Mouse (Mus musculus): ENCODE measurements around the gene Nlrc5. TPM values are rescaled to one million over a fixed set of nuclear protein-coding genes. Genes with fewer than 3 reads are reported as not detected.

Gene Nlrc5
- polyA plus RNA-seq, 2 experiments: 0.23 to 0.28 TPM

DNA sequence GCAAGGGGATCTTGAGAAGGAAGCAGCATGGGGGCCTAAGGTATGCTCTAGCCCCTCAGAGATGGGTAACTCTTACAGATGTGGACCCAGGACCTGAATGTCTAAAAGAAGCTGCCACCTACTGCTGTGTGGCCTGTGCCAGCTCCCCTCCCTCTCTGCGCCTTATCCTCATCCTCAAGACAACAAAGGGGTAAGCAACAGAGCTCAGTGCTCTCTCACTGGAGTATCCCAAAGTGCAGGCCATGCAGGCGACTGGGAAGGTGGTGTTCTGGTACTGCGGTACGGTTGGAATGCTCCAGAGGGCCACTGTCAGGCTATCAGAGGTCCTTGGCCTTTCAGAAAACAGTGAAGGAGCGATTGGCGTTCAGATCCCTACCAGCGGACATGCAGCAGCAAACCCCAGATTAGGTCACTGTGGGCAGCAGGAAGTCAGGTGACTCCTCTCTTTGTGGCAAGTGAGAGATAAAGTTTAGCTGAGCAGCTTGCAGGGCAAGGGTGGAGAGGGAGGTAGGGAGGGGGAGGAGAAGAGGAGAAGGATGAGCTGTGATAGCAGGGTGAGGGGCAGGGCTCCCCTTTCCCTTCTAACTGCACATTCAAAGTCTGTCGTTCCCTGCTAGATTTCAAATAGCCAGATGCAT lies 25.6 kb upstream of the Nlrc5 start:
- Histone ChIP-seq H3K9me3 (ENCODE audit: control insufficient read depth, low read length) (no peaks in the 10 kb centered on the region), H3K36me3 (ENCODE audit: control insufficient read depth, insufficient read depth, low read length) (no peaks in the 10 kb centered on the region), H3K27me3 (ENCODE audit: control insufficient read depth, insufficient read depth, low read length) (no peaks in the 10 kb centered on the region), H3K4me2 (replicated peaks; ENCODE audit: low read depth, low read length, severe bottlenecking) (no peak overlapping the region), H3K27ac (replicated peaks; ENCODE audit: low read depth, low read length) (no peak overlapping the region), H3K4me3 (replicated peaks; ENCODE audit: low read length) (no peak overlapping the region), H3K9ac (ENCODE audit: low read depth, low read length, severe bottlenecking) (no peak overlapping the region), H3K4me1 (ENCODE audit: control insufficient read depth, insufficient read depth, low read length) (no peaks in the 10 kb centered on the region)
- WGBS: 62% methylated on average over 8 of the region's 8 CpGs
- DNase-seq (ENCODE audit: low spot score) (no peak), ATAC-seq (ENCODE audit: low FRiP score, low read depth) (no peak)
- TF ChIP-seq POLR2A (IDR thresholded peaks at IDR 0.05; ENCODE audit: borderline replicate concordance, extremely low read depth, insufficient read depth, insufficient read length): no peak

DNA sequence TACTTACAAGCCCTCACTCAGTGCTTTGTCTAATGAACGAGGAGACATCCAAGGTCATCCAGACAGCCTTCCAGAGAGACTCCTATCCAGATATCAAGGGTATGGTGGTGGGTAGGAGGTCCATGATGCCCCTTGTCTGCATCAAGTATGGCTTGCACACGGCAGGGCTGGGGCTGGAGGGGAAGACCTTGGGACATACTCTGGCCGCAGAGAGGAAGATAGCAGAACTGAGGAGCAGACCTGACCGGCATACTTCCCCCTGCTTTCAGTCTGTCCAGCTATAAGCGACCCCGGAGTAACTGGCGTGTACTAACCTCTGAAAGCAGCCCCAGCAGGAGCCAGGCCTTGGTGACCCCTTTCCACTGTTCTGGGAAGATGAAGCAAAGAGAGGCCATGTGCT lies 24.6 kb upstream of the Nlrc5 start:
- Histone ChIP-seq H3K9ac (ENCODE audit: low read depth, low read length, severe bottlenecking) (no peak overlapping the region), H3K4me1 (ENCODE audit: control insufficient read depth, insufficient read depth, low read length) (no peaks in the 10 kb centered on the region), H3K9me3 (ENCODE audit: control insufficient read depth, low read length) (no peaks in the 10 kb centered on the region), H3K4me3 (replicated peaks; ENCODE audit: low read length) (no peak overlapping the region), H3K27me3 (ENCODE audit: control insufficient read depth, insufficient read depth, low read length) (no peaks in the 10 kb centered on the region), H3K4me2 (replicated peaks; ENCODE audit: low read depth, low read length, severe bottlenecking) (no peak overlapping the region), H3K36me3 (ENCODE audit: control insufficient read depth, insufficient read depth, low read length) (no peaks in the 10 kb centered on the region), H3K27ac (replicated peaks; ENCODE audit: low read depth, low read length) (no peak overlapping the region)
- ATAC-seq (ENCODE audit: low FRiP score, low read depth): no peak
- TF ChIP-seq POLR2A (IDR thresholded peaks at IDR 0.05; ENCODE audit: borderline replicate concordance, extremely low read depth, insufficient read depth, insufficient read length): no peak
- 91% methylated on average over 7 of the region's 7 CpGs for WGBS
- DNase-seq (ENCODE audit: low spot score): no peak

DNA sequence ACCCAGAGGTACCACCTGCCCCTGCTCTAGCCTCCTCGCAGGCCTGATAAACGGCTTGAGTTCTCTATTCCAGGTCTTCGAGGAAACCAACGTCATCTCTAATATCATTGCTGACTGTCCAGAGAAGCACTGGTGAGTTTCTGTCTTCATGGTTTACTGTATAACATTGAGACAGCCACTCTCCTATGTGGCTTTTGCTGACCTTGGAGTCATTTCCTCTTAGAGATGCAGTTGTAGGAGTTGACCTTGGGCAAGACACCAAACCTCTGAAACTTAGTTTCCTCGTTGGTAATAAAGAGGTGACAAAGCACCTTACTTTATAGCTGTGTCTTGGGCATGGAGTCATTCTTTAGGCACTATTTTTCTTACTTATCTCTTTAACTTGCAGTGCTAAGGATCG lies 21.6 kb upstream of the Nlrc5 start:
- H3K27ac ChIP-seq (replicated peaks; ENCODE audit: low read depth, low read length): no peak overlapping the region

DNA sequence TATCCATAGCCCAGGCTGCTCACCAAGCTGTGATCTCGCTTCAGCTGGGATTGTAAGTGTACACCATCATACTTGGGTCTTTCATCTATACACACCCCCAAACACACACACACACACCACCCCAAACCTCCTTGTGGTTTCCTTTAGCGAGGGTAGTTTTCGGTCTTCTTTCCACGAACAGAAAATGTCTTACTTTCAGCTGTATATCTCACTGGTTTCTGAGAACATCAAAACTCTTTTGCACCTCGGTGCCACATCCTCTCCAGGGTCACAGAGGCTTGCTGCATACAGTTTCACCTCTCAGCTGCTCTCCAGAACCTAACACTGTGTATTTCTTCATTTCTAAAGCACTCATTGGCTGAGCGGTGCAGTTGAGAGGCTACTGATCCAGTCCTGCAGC lies 20.6 kb upstream of the Nlrc5 start:
- H3K27ac ChIP-seq (replicated peaks; ENCODE audit: low read depth, low read length): no peak overlapping the region
- no peak for TF ChIP-seq POLR2A (IDR thresholded peaks at IDR 0.05; ENCODE audit: borderline replicate concordance, extremely low read depth, insufficient read depth, insufficient read length)
- no peak overlapping the region for H3K4me3 ChIP-seq (replicated peaks; ENCODE audit: low read length)
- no peak overlapping the region for H3K4me2 ChIP-seq (replicated peaks; ENCODE audit: low read depth, low read length, severe bottlenecking)
- DNase-seq (ENCODE audit: low spot score): no peak
- no peak overlapping the region for H3K9ac ChIP-seq (ENCODE audit: low read depth, low read length, severe bottlenecking)
- 86% methylated on average over 6 of the region's 6 CpGs for WGBS
- no peaks in the 10 kb centered on the region for H3K27me3 ChIP-seq (ENCODE audit: control insufficient read depth, insufficient read depth, low read length)
- no peaks in the 10 kb centered on the region for H3K4me1 ChIP-seq (ENCODE audit: control insufficient read depth, insufficient read depth, low read length)
- H3K36me3 ChIP-seq (ENCODE audit: control insufficient read depth, insufficient read depth, low read length): no peaks in the 10 kb centered on the region
- H3K9me3 ChIP-seq (ENCODE audit: control insufficient read depth, low read length): no peaks in the 10 kb centered on the region
- ATAC-seq (ENCODE audit: low FRiP score, low read depth): no peak

More for the DNA sequence above, 21.6 kb upstream of the Nlrc5 start:
- no peak overlapping the region for H3K4me3 ChIP-seq (replicated peaks; ENCODE audit: low read length)
- H3K9me3 ChIP-seq (ENCODE audit: control insufficient read depth, low read length): no peaks in the 10 kb centered on the region
- H3K9ac ChIP-seq (ENCODE audit: low read depth, low read length, severe bottlenecking): no peak overlapping the region
- no peaks in the 10 kb centered on the region for H3K36me3 ChIP-seq (ENCODE audit: control insufficient read depth, insufficient read depth, low read length)
- H3K4me2 ChIP-seq (replicated peaks; ENCODE audit: low read depth, low read length, severe bottlenecking): no peak overlapping the region
- no peaks in the 10 kb centered on the region for H3K4me1 ChIP-seq (ENCODE audit: control insufficient read depth, insufficient read depth, low read length)
- no peak for TF ChIP-seq POLR2A (IDR thresholded peaks at IDR 0.05; ENCODE audit: borderline replicate concordance, extremely low read depth, insufficient read depth, insufficient read length)
- DNase-seq (ENCODE audit: low spot score) (no peak), ATAC-seq (ENCODE audit: low FRiP score, low read depth) (no peak)
- H3K27me3 ChIP-seq (ENCODE audit: control insufficient read depth, insufficient read depth, low read length): no peaks in the 10 kb centered on the region
- WGBS: 84% methylated on average over 6 of the region's 6 CpGs

DNA sequence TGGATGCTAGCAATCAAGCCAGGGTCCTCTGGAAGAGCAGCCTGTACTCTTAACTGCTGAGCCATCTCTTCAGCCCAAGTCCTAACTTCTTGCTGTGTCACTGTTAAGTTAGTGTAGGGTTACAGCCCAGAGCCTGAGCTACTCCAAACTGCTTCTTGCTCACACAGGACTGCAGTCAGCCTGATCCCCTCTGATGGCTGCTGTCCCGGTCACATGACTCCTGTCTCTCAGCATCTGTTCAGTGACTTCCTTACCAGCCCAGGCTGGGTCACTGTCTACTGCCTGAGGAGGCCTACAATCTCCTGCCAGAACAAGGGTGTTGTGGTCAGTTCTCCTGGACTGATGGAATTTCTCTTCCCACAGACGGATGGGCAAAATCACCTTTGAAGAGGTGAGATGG lies 18.9 kb upstream of the Nlrc5 start:
- Histone ChIP-seq H3K4me3 (replicated peaks; ENCODE audit: low read length) (no peak overlapping the region), H3K27ac (replicated peaks; ENCODE audit: low read depth, low read length) (no peak overlapping the region), H3K4me1 (ENCODE audit: control insufficient read depth, insufficient read depth, low read length) (no peaks in the 10 kb centered on the region), H3K9me3 (ENCODE audit: control insufficient read depth, low read length) (no peaks in the 10 kb centered on the region), H3K9ac (ENCODE audit: low read depth, low read length, severe bottlenecking) (no peak overlapping the region), H3K36me3 (ENCODE audit: control insufficient read depth, insufficient read depth, low read length) (no peaks in the 10 kb centered on the region), H3K4me2 (replicated peaks; ENCODE audit: low read depth, low read length, severe bottlenecking) (no peak overlapping the region), H3K27me3 (ENCODE audit: control insufficient read depth, insufficient read depth, low read length) (no peaks in the 10 kb centered on the region)
- ATAC-seq (ENCODE audit: low FRiP score, low read depth) (no peak), DNase-seq (ENCODE audit: low spot score) (no peak)
- WGBS: 49% methylated on average over 2 of the region's 2 CpGs
- TF ChIP-seq POLR2A (IDR thresholded peaks at IDR 0.05; ENCODE audit: borderline replicate concordance, extremely low read depth, insufficient read depth, insufficient read length): no peak

DNA sequence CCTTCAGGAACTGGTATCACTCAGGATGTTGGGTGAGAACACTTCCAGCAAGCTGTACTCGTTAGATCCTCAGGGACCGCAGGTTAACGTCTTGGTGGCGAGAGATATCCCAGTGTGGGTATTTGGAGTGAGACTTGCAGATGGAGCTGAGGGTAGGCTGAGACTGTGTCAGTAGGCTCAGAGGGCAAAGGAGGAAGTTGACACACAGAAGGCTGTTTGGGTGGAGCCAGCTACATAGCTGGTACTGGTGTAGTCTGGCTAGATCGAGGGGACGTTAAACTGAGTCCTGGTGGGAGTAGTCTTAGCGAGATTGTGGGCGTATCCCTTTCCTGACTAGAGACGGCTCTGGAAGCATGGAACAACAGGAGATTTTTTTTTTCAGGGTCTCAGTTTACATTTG lies 16.1 kb upstream of the Nlrc5 start:
- WGBS: 56% methylated on average over 9 of the region's 9 CpGs
- H3K36me3 ChIP-seq (ENCODE audit: control insufficient read depth, insufficient read depth, low read length): no peaks in the 10 kb centered on the region
- H3K4me1 ChIP-seq (ENCODE audit: control insufficient read depth, insufficient read depth, low read length): no peaks in the 10 kb centered on the region
- no peak overlapping the region for H3K4me2 ChIP-seq (replicated peaks; ENCODE audit: low read depth, low read length, severe bottlenecking)
- H3K27me3 ChIP-seq (ENCODE audit: control insufficient read depth, insufficient read depth, low read length): no peaks in the 10 kb centered on the region
- H3K4me3 ChIP-seq (replicated peaks; ENCODE audit: low read length): no peak overlapping the region
- H3K27ac ChIP-seq (replicated peaks; ENCODE audit: low read depth, low read length): no peak overlapping the region
- DNase-seq (ENCODE audit: low spot score) (no peak), ATAC-seq (ENCODE audit: low FRiP score, low read depth) (no peak)
- no peak overlapping the region for H3K9ac ChIP-seq (ENCODE audit: low read depth, low read length, severe bottlenecking)
- no peak for TF ChIP-seq POLR2A (IDR thresholded peaks at IDR 0.05; ENCODE audit: borderline replicate concordance, extremely low read depth, insufficient read depth, insufficient read length)
- no peaks in the 10 kb centered on the region for H3K9me3 ChIP-seq (ENCODE audit: control insufficient read depth, low read length)
